Mouse (Mus musculus) hindbrain, postnatal 0 days (tissue): ENCODE measurements around the gene Pnpla5. TPM values are rescaled to one million over a fixed set of nuclear protein-coding genes. Genes with fewer than 3 reads are reported as not detected.

Experiments
- ATAC-seq: fragments of 200-750 bp; cut with Nextera tagmentation; 2 replicates; pipeline ENCODE4 v1.8.0; 2017; ENCODE audit warnings: mild to moderate bottlenecking, moderate TSS enrichment, moderate library complexity
- DNase-seq: peaks from one replicate; pipeline ENCODE4 v3.0.0-alpha.2; 2015; ENCODE audit warnings: low spot score
- H3K27ac ChIP-seq: fragments of 300-500 bp; sonication (generic); 2 replicates; pipeline ENCODE4 v1.5.1; 2014; ENCODE audit warnings: mild to moderate bottlenecking
- H3K27me3 ChIP-seq: fragments of 300-500 bp; sonication (generic); 2 replicates; pipeline ENCODE4 v1.6.1; 2014; ENCODE audit warnings: low read length, mixed read lengths; ENCODE audit not compliant: insufficient read depth
- H3K36me3 ChIP-seq: fragments of 300-500 bp; sonication (generic); 2 replicates; pipeline ENCODE4 v1.6.1; 2014; ENCODE audit warnings: low read length, mixed read lengths; ENCODE audit not compliant: insufficient read depth
- H3K4me1 ChIP-seq: fragments of 300-500 bp; sonication (generic); 2 replicates; pipeline ENCODE4 v1.6.1; 2014; ENCODE audit warnings: antibody characterized with exemption, low read length, mixed read lengths; ENCODE audit not compliant: insufficient read depth
- H3K4me2 ChIP-seq: fragments of 300-500 bp; sonication (generic); 2 replicates; pipeline ENCODE4 v1.6.1; 2014; ENCODE audit warnings: low read depth, mild to moderate bottlenecking, low read length, moderate library complexity, mixed read lengths
- H3K4me3 ChIP-seq: fragments of 300-500 bp; sonication (generic); 2 replicates; pipeline ENCODE4 v1.5.1; 2014; ENCODE audit warnings: low read length
- H3K9ac ChIP-seq: fragments of 300-500 bp; sonication (generic); replicated peaks from 2 replicates; pipeline ENCODE4 v1.6.1; 2014; ENCODE audit warnings: mild to moderate bottlenecking, low read length, moderate library complexity, mixed read lengths
- H3K9me3 ChIP-seq: fragments of 300-500 bp; sonication (generic); 2 replicates; pipeline ENCODE4 v1.6.1; 2016; ENCODE audit warnings: low read length, mixed read lengths
- CTCF ChIP-seq: IDR thresholded peaks from 2 replicates; pipeline ENCODE4 v1.5.1; 2016; ENCODE audit warnings: antibody characterized with exemption, control low read depth, low read depth
- WGBS: fragments of 180-500 bp; shearing (Covaris S2); extraction: QIAGEN DNeasy Blood & Tissue Kit; methylation state at CpG from one replicate; pipeline ENCODE4 v1.1.7; 2014; 5-methylcytosine and 5-hydroxymethylcytosine counted together
- polyA plus RNA-seq: library from polyadenylated mRNA; unstranded; fragments of >200 nt; fragmentation: Nextera tagmentation; extraction: Ambion mirVana; gene quantifications from 2 replicates; pipeline ENCODE4 v1.2.1, GENCODE M21; 2015
- total RNA-seq: library from RNA; depleted of rRNA; stranded (reverse); fragments of >200 nt; gene quantifications from 2 replicates; pipeline ENCODE4 v1.2.3, GENCODE M21; 2014

The Pnpla5 gene
- total and polyA plus RNA-seq, 2 experiments from 2014 or later = not detected

- H3K9ac ChIP-seq = no peak overlapping the region
- no peaks in the 10 kb centered on the region for H3K9me3 ChIP-seq
- H3K4me3 ChIP-seq = no peak overlapping the region
- no peaks in the 10 kb centered on the region for H3K36me3 ChIP-seq
- ATAC-seq = no peak
- H3K27ac ChIP-seq = no peak overlapping the region
- TF ChIP-seq CTCF = no peak
- 73% methylated on average over 7 of the region's 7 CpGs for WGBS
- no peaks in the 10 kb centered on the region for H3K27me3 ChIP-seq
- no peaks in the 10 kb centered on the region for H3K4me1 ChIP-seq
- DNase-seq = no peak
- no peak overlapping the region for H3K4me2 ChIP-seq
Observed at GRCm38 (mm10) chr15:84121036-84121435, 1.9 kb downstream of the Pnpla5 start.

GRCm38 (mm10) chr15:84120612-84121011, 2.4 kb downstream of the Pnpla5 start:
- ATAC-seq = no peak
- no peaks in the 10 kb centered on the region for H3K9me3 ChIP-seq
- H3K4me1 ChIP-seq = no peaks in the 10 kb centered on the region
- H3K27ac ChIP-seq = no peak overlapping the region
- H3K4me3 ChIP-seq = no peak overlapping the region
- peak; percentile 71 for TF ChIP-seq CTCF
- no peak overlapping the region for H3K9ac ChIP-seq
- no peaks in the 10 kb centered on the region for H3K36me3 ChIP-seq
- no peak overlapping the region for H3K4me2 ChIP-seq
- DNase-seq = peak; percentile 60
- H3K27me3 ChIP-seq = no peaks in the 10 kb centered on the region
- WGBS = 28% methylated on average over 6 of the region's 6 CpGs

GRCm38 (mm10) chr15:84116466-84116865, 6.5 kb downstream of the Pnpla5 start:
- DNase-seq (no peak), ATAC-seq (no peak)
- no peak for TF ChIP-seq CTCF
- Histone ChIP-seq H3K4me2 (no peak overlapping the region), H3K27me3 (no peaks in the 10 kb centered on the region), H3K27ac (no peak overlapping the region), H3K9ac (no peak overlapping the region), H3K36me3 (no peaks in the 10 kb centered on the region), H3K4me3 (no peak overlapping the region), H3K9me3 (no peaks in the 10 kb centered on the region), H3K4me1 (no peaks in the 10 kb centered on the region)
- 88% methylated on average over 1 of the region's 1 CpGs for WGBS

- no peaks in the 10 kb centered on the region for H3K4me1 ChIP-seq
- no peak overlapping the region for H3K4me3 ChIP-seq
- H3K4me2 ChIP-seq = no peak overlapping the region
- no peak overlapping the region for H3K27ac ChIP-seq
- no peaks in the 10 kb centered on the region for H3K27me3 ChIP-seq
- 50% methylated on average over 5 of the region's 5 CpGs for WGBS
- H3K9me3 ChIP-seq = no peaks in the 10 kb centered on the region
- ATAC-seq (peak; percentile 38; the same call in 1 of the 2 replicates), DNase-seq (peak; percentile 58)
- H3K9ac ChIP-seq = no peak overlapping the region
- H3K36me3 ChIP-seq = no peaks in the 10 kb centered on the region
- TF ChIP-seq CTCF = peak; percentile 64
Observed at GRCm38 (mm10) chr15:84115727-84116126, 7.2 kb downstream of the Pnpla5 start.

- WGBS = 87% methylated on average over 6 of the region's 6 CpGs
- H3K9me3 ChIP-seq = no peaks in the 10 kb centered on the region
- no peaks in the 10 kb centered on the region for H3K36me3 ChIP-seq
- no peak overlapping the region for H3K4me3 ChIP-seq
- H3K4me1 ChIP-seq = no peaks in the 10 kb centered on the region
- no peak overlapping the region for H3K9ac ChIP-seq
- H3K27me3 ChIP-seq = no peaks in the 10 kb centered on the region
- DNase-seq = no peak
- ATAC-seq = no peak
- H3K27ac ChIP-seq = no peak overlapping the region
- H3K4me2 ChIP-seq = no peak overlapping the region
- TF ChIP-seq CTCF = no peak
Observed at GRCm38 (mm10) chr15:84113873-84114272, 9.1 kb downstream of the Pnpla5 start.

- Histone ChIP-seq H3K27me3 (no peaks in the 10 kb centered on the region), H3K4me1 (peaks cover 7% of the 10 kb centered on the region; the same call in 1 of the 2 replicates), H3K4me2 (no peak overlapping the region), H3K9ac (no peak overlapping the region), H3K4me3 (no peak overlapping the region), H3K27ac (no peak overlapping the region), H3K36me3 (no peaks in the 10 kb centered on the region), H3K9me3 (no peaks in the 10 kb centered on the region)
- no peak for TF ChIP-seq CTCF
- peak; percentile 20 for DNase-seq
- no peak for ATAC-seq
- WGBS = 11% methylated on average over 13 of the region's 13 CpGs
Observed at GRCm38 (mm10) chr15:84108899-84109298, 14.1 kb downstream of the Pnpla5 start.

- peak; percentile 31 for DNase-seq
- Histone ChIP-seq H3K4me1 (peaks cover 16% of the 10 kb centered on the region), H3K27me3 (no peaks in the 10 kb centered on the region), H3K27ac (peak overlapping the region; percentile 67), H3K9ac (peak overlapping the region; percentile 71), H3K36me3 (no peaks in the 10 kb centered on the region), H3K4me3 (peak overlapping the region; percentile 61), H3K9me3 (no peaks in the 10 kb centered on the region), H3K4me2 (peak overlapping the region; percentile 61)
- peak; percentile 24 for ATAC-seq
- TF ChIP-seq CTCF = 0 out of 2 replicates have a peak, but pooled peaks have one; percentile 9
- WGBS = 4% methylated on average over 12 of the region's 12 CpGs
Observed at GRCm38 (mm10) chr15:84105924-84106500, 17.0 kb downstream of the Pnpla5 start.
